Mouse (Mus musculus) cerebellum, adult (tissue): ENCODE results near the gene Ocrl.
A peak's percentile ranks its signal among the peaks of the same experiment; 100 is the strongest.

Experiments used
- ATAC-seq: cut with Nextera tagmentation; 2 replicates; pipeline ENCODE4 v1.9.2; 2017; ENCODE audit warnings: mild to moderate bottlenecking, moderate library complexity, mixed read lengths; ENCODE audit not compliant: insufficient number of reproducible peaks, low FRiP score, low TSS enrichment

Ocrl gene

DNA sequence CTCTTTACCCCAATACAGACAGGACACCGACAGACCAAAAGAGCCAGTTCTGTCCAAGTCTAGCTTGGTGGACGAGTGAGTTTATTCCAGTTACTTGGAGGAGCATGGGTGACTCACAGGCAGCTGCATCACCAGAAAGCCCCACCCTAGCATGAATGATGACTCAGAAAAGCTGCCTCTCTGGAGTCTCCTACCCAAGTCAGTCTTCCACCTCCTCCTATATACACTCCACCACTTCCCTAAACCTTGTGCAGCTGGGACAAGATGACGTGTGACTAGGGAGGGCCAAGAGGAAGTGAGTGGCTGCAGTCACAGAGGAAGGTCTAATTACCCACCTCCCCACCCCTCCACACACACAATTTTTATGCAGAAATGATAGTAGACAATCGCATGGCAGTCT is 64.4 kb downstream of the Ocrl start:
- no peak for ATAC-seq

DNA sequence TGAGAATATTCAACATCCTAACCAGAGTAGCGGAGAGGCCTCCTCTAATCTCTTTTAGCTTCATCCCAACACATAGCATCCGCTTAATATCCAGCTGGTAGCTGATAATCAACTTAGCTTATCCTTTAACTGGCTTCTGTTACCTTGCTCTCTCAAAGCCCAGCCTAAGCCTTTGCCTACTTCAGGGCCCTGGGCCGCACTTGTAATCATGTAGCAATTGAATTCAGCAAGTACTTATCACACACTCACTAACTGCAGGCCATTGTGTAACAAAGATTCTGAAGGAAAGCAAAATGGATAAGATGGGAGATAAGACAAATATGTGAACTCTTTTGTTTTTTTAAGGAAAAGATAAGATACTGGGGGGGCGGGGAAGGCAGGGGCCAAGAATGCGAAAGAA is 64.9 kb downstream of the Ocrl start:
- ATAC-seq = no peak

DNA sequence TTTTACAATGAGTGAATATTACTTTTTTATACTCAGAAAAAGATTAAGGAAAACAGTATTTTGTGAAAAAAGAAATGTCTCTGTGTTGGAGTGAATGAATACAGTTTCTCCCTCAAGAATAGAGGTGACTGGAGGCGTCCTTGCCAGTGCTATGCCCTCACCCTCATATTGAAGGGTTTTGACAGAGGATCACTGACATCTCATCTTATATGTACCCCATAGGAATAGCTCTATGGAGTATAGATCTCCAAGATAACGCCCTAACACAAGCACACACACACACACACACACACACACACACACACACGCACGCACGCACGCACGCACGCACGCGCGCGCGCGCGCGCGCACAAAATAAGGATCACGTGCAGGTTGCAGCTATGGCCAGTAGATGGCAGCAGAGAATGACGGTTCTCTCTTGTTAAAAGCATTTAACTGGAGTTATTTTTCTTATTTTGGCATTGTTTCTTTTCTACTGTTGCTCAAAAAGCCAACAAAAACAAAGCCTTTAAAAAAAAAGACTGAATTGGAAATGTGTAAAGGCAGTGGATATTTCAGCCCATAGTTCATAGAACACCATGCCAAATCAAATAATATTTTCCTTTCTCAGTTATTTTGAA is 72.9 kb downstream of the Ocrl start:
- ATAC-seq = no peak

DNA sequence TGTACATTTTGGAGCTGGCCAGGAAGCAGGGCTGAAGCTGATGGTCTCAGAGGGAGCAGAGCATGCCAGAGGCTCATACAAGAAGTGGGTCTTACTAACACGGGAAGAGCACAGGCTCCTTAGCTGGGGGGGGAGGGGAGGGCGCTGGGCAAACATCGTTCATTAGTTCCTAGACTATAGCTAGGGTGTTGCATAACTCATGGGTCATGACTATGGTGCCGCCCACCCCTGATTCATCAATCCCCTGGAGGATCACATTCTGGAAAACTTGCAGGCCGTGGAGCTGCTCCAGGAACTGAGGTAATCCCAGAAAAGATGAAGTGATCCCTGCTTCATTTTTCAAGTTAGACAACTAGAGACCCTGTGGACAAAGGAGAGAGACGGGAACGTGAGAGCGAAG is 75.8 kb downstream of the Ocrl start:
- ATAC-seq = no peak

DNA sequence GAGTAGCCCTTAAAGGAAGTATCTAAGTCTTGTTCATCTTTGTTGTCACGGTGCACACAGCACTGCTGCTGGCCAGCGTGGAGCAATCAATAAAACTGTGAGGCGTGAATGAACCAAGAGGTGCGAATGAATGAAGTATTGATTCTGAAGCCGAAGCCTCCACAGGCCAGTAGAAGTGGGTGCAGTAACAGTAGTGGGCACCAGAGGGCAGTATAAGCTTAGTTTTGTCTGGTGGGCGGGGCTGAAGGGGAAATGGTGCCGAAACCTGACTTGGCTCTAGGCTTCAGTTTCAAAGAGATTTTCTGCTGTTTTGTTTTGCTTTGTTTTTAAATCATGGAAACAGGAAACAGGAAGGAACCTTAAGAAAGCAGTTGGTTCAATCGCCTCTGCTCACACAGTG is 80.4 kb downstream of the Ocrl start:
- no peak for ATAC-seq

DNA sequence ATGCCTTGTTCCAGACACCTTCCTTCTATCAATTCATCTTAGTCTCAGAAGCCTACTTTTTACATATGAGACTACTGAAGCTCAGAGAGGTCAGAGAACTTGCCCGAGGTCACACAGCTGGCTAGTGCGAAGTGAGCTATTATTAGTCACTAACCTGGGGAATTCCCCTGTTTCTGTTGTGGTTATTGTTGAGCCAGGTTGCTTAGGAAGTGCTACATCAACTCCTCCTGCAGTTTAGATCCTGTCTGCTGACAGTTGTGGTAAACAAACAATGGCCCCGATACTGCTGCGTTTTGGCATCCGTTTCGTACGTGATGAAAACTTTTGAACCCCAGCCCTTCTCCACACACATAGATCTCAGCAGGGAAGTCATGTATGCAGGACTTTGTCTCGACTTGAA is 86.2 kb downstream of the Ocrl start:
- no peak for ATAC-seq

DNA sequence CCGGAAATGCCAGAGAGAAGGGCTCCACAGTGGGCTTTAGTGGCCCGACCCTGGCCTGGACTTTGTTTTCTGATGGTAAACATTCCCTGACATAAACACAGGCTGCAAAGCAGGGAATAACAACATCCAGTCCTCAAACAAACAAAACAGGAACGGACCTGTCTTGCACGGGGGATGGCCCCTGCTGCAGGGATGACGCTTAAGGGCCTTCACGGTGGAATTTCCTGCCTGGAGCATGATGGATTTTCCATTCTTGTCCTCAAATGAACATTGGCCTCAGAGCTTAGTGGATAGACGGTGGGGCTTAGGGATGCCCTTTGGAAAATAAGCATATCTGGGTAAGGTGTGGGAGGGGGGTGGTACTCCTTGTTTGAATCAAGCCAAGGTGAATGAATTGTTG is 89.0 kb downstream of the Ocrl start:
- no peak for ATAC-seq

DNA sequence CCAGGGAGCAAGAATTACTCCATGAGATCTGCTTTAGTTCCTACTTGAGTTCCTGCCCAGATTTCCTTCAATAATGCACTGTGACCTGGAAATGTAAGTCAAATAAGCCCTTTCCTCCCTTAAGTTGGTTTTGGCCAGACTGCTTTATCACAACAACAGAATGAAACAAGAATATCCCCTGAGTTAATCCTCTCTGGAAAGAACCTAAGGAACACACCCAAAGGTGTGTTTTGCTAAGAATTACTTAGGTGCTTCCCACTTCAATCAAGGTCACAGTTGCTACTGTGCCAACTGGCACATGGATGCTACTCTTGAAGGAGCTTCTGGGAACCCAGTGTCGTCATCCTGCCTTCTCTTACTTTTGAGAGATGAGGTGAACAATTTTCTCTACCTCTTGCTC is 92.6 kb downstream of the Ocrl start:
- no peak for ATAC-seq

DNA sequence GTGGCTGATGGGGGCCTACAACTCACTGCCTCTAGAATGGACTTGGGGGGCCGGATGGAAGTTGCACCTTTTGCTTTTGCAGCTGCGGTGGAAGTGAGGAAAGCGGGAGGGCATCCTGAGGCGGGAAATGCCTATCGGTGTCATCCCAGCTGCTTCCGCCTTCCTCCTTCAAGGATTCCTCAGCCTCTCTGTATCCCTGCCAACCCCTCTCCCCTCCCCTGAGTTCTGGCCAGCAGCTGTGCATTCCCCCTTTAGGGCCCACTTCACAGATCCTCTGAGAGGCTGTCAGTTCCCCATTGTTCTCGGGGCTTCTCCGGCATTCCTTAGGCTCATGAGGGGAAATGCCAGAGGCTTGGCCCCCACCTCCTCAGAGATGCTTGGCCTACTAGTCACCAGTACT is 93.9 kb downstream of the Ocrl start:
- no peak for ATAC-seq

DNA sequence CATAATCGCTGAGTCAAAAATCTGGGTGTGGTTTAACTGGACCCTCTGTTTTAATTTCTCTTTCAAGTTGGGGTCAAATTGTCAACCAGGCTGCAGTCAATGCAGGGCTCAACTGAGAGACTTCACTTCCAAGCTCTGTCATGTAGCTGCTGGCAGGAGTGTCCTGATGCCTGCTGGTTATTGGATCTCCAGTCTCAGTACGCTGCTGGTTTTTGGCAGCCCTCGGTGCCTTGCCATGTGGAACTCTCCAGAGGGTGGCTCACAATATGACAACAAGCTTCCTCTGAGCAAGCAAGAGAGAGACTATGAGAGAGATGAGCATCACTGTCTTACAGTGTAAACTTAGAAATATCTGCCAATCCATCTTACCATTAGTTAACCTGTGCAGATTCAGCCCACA is 99.5 kb downstream of the Ocrl start:
- ATAC-seq = peak; percentile 93
